Mouse (Mus musculus): ENCODE data around the gene Grb2. TPM values are rescaled to one million over a fixed set of nuclear protein-coding genes. Genes with fewer than 3 reads are reported as not detected.

Grb2 gene
- total RNA-seq, 2 experiments from 2014 or later, result 204 to 206 TPM

- no peak for DNase-seq (ENCODE audit: low spot score in 2 of 2)
Measured at GRCm38 (mm10) chr11:115690356-115690755, 18.0 kb downstream of the Grb2 start.

- DNase-seq (ENCODE audit: low spot score in 2 of 2), result no peak
Measured at GRCm38 (mm10) chr11:115689137-115689915, 19.1 kb downstream of the Grb2 start.

DNA sequence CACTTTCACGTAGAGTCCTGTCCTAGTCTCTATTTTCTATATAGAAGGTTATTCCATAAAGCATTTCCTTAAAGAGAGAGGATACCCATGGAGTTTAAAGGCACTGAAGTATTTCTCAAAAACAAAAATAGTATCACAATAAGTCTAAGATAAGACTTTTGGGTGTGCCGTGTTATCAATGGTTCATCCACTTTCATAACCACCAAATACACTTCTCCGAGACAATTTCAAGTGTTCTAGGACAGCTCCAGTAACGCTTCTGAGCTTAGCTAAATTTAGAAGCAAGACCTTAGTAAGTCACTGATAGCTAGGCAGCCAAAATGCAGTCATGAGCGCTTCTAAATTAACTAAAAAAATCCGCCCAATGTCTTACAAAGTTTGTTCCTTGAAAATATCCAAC, 22.0 kb downstream of the Grb2 start:
- DNase-seq (ENCODE audit: low spot score in 2 of 2), result no peak

DNA sequence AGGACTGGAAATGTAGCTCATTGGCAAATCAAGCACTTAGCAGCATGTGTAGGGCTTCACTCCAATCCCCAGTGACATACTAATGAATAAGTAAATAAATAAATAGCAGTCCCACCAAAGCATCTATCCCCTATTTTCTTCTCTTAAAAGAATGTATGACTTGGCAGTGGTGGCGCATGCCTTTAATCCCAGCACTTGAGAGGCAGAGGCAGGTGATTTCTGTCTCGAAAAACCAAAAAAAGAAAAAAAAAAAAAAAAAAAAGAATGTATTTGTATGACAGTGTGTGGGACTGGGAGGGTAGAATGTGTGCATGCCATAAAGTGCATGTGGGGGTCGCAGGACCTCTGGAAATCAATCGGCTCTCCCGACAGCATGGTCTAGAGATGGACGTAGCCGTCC, 22.4 kb downstream of the Grb2 start:
- no peak for DNase-seq (ENCODE audit: low spot score in 2 of 2)

DNA sequence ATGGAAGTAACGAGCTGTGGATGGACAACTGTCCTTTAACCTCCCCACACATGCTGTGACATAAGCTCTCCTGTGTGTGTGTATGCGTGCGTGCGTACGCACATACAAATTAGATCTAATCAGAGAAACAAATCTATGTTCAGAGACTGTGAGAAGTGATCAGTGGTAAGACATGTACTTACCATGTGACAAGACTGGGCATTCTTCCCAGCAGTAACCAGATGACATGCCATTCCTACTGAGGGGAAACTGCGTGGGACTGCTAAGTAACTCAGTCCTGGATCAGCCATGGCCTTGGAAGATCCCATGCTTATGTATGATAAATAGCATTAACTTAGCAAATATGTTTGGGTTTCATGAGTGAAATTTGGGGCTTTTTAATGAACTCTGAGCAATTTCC, 23.5 kb downstream of the Grb2 start:
- no peak for DNase-seq (ENCODE audit: low spot score in 2 of 2)

- no peak for DNase-seq (ENCODE audit: low spot score in 2 of 2)
Measured at GRCm38 (mm10) chr11:115683326-115683725, 25.1 kb downstream of the Grb2 start.

DNA sequence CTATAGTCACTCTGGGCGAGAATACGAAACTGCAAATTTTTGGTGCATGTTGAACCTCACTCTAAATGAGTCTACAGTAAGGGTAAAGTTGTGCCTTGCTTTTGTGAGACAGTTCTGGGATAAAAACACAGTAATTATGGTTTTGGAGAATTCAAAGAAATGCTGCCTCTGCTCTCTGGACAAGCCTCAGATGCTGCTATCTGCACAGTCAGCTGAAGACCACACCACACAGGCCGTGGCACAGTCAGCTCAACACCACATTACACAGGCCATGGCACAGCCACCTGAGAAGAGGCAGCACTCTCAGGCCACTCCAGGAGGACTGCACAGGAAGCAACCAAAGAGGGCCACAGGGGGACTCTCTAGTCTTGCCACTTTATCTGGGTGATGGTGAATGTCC, 26.0 kb downstream of the Grb2 start:
- DNase-seq (ENCODE audit: low spot score in 2 of 2), result no peak

- DNase-seq (ENCODE audit: low spot score in 2 of 2), result no peak
Measured at GRCm38 (mm10) chr11:115679554-115680238, 28.7 kb downstream of the Grb2 start.

DNA sequence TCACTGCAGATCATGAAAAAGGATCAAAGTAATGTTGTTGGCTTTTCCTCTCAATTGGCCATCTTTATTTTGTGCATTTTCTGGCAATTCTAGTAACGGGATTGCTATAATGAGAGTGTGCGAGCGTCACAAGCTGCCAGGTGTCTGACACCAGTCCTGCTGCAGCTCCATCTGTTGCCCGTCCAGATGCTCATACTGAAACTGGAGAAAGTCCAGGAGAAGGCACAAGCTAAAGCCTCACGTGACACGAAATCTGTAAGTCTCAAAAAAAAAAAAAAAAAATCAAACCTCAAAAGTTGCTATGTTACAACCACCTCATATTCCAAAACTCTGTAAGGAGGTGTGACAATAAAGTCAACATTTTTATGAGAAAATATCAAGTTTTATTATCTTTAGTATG, 29.5 kb downstream of the Grb2 start:
- peak in 1 of 2 experiments; percentile 30 for DNase-seq (ENCODE audit: low spot score in 2 of 2)

- no peak for DNase-seq (ENCODE audit: low spot score in 2 of 2)
Measured at GRCm38 (mm10) chr11:115677511-115677910, 30.9 kb downstream of the Grb2 start.

GRCm38 (mm10) chr11:115676738-115677137, 31.7 kb downstream of the Grb2 start:
- DNase-seq (ENCODE audit: low spot score in 2 of 2), result no peak

DNA sequence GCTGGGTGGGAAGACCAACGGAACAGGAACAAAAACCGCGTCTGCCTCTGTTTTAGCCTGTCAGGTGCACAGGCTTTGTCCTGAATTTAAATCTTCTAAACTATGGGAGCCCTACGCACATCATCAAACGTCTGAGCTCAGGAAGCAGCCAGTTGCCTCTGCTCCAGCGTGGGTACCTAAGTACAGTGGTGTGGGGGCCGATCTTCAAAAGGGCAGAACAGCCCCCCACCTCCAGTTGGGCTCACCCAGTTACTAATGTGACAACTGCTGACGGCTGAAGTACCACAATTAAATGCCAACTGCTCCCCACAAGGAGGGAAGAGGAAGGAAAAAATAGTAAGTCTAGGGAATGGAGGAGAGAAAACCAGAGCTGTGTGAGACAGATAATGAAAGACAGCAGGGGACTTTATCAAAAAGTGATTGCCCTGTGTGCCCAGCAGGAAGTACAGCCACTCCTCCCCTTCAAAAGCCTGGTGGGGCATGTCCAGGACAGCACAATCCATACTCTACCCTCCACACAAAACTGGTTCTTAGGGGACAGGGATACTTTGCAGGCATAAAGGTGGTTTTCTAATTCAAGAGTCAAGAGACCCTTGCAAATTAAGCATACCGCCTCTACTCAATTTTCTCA, 34.0 kb downstream of the Grb2 start:
- peak; percentile 54 to 60 for DNase-seq (ENCODE audit: low spot score in 2 of 2)

- DNase-seq (ENCODE audit: low spot score in 2 of 2), result peak; percentile 67 to 71
Measured at GRCm38 (mm10) chr11:115673471-115674234, 34.7 kb downstream of the Grb2 start.

DNA sequence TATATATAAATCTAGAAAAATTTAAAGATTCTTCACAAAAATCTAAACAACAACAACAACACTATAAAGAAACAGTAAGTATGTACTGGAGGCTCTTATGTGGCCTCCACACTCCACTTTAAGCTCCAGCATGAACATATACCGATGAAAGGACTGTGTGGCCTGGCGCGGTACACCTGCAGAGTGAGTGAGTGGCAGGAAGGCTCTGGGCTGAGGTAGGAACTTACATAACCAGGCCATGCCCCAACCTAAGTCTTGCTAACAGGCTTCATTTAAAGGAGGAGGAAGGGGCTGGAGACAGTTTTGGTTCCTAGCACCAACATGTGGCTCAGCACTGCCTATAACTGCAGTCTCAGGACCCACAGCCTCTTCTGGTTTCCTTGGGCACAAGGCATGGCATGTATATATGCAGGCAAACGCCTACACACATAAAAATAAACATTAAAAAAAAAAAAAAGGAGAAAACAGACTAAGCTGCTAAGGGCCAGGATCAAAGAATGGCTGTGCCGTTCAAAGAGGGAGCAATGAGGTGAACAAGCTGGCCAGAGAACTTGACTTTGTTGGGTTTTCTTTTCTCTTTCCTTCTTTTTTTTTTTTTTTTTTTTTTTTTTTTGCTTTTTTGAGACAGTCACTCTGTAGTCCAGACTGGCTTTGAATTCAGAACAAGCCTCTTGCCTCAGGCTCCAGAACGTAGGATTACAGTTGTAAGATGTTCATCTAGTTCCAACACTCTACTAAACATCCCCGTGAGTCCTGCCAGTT, 36.0 kb downstream of the Grb2 start:
- DNase-seq (ENCODE audit: low spot score in 2 of 2), result no peak

- peak; percentile 40 to 70 for DNase-seq (ENCODE audit: low spot score in 2 of 2)
Measured at GRCm38 (mm10) chr11:115670451-115671050, 37.8 kb downstream of the Grb2 start.

GRCm38 (mm10) chr11:115663676-115664335, 44.6 kb downstream of the Grb2 start:
- DNase-seq (ENCODE audit: low spot score in 2 of 2), result no peak

DNA sequence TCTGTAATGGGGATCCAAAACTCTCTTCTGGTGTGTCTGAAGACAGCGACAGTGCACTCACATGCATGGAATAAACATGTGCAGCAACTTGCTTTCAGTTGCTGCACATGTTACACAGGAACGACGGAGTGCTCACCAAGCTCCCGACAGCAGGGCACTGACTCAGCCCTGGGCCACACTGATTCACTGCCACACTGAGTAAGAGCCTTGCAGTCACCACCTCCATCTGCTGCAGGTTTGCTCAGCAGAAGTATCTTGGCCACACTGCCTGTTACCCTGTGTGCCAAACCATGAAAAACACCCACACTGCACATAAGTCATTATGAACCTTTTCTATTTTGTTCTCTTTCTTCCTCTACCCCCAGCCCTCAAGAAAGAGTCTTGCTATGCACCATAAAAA, 48.0 kb downstream of the Grb2 start:
- peak; percentile 61 to 69 for DNase-seq (ENCODE audit: low spot score in 2 of 2)

- DNase-seq (ENCODE audit: low spot score in 2 of 2), result peak in 1 of 2 experiments; percentile 48
Measured at GRCm38 (mm10) chr11:115658521-115658920, 49.9 kb downstream of the Grb2 start.

DNA sequence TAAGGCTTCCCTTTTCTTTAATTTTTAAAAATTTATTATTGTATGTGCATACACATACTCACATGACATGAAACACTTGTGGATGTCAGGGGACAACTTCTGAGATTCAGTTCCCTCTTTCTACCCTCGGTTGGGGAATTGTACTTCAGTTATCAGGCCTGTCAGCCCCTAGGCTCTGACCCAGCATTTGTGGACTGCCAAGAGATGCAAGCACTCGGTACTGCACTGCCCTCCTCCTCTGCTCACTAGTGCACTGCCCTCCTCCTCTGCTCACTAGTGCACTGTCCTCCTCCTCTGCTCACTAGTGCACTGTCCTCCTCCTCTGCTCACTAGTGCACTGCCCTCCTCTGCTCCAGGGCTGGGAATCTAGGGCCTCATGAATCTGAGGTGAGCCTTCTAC, 54.3 kb downstream of the Grb2 start:
- no peak for DNase-seq (ENCODE audit: low spot score in 2 of 2)

- DNase-seq (ENCODE audit: low spot score in 2 of 2), result peak in 1 of 2 experiments; percentile 39
Measured at GRCm38 (mm10) chr11:115653194-115653593, 55.2 kb downstream of the Grb2 start.

Measured in left cerebral cortex, adult 18-20 months (tissue).